Mouse (Mus musculus): ENCODE measurements around the gene Adck1. TPM values are rescaled to one million over a fixed set of nuclear protein-coding genes. Genes with fewer than 3 reads are reported as not detected.

The Adck1 gene
- total and polyA plus RNA-seq, 3 experiments, result 30.6 to 34.3 TPM; not detected in 1

DNA sequence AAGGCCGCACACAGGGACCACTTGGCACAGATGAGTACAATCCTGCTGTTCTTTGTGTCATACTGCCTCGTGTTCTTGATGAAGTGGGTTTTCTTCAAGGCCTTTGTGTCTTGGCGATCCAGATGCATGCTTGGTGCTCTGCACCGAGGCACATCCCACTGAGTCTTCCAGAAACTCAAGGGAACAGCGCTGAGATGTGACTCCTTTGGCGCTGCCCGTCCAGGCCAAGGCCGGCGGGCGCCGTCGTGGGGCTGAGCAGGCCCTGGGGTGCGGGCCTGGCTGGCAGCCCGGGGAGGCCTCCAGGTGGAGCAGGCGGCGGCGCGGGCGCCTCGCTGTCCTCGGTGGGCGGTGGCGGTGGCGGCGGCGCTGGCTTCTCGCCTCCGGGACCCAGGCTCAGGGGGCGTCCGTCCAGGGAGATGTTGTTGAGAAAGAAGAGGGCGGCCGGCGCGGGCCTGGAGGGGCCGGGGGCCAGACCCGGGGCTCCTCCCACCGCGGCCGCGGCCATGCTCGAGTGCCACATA lies 6.1 kb upstream of the Adck1 start:
- Histone ChIP-seq H3K27ac (ENCODE audit: control insufficient read depth, low read depth, low read length) (no peak overlapping the region), H3K79me2 (ENCODE audit: control insufficient read depth, insufficient read depth, low read length, poor library complexity) (no peaks in the 10 kb centered on the region), H3K4me1 (ENCODE audit: control insufficient read depth in 1 of 2, insufficient read depth in 2 of 2, low read length in 2 of 2) (no peaks in the 10 kb centered on the region), H3K9ac (ENCODE audit: control insufficient read depth, low read depth, low read length, poor library complexity, severe bottlenecking) (no peak overlapping the region), H3K4me3 (ENCODE audit: control insufficient read depth in 1 of 2, insufficient read depth in 1 of 2, low read depth in 2 of 2, low read length in 2 of 2) (no peak overlapping the region), H3K9me3 (replicated peaks; ENCODE audit: insufficient read depth, low read length) (no peaks in the 10 kb centered on the region), H3K27me3 (ENCODE audit: control insufficient read depth in 1 of 2, insufficient read depth in 2 of 2, low read length in 2 of 2) (no peaks in the 10 kb centered on the region), H3K36me3 (ENCODE audit: control insufficient read depth in 1 of 2, insufficient read depth in 2 of 2, low read length in 2 of 2) (no peaks in the 10 kb centered on the region)
- TF ChIP-seq HCFC1 (IDR thresholded peaks at IDR 0.05; ENCODE audit: low read depth, low read length), result no peak
- no peak for TF ChIP-seq NRF1 (IDR thresholded peaks at IDR 0.05; ENCODE audit: insufficient read depth, low read depth, low read length, poor library complexity, severe bottlenecking)
- no peak for TF ChIP-seq POLR2A (IDR thresholded peaks at IDR 0.05; ENCODE audit: control insufficient read depth in 1 of 2, insufficient read depth in 1 of 2, low read depth in 1 of 2, low read length in 2 of 2, poor library complexity in 1 of 2)
- TF ChIP-seq JUND (IDR thresholded peaks at IDR 0.05; ENCODE audit: low read depth, low read length), result no peak
- no peak for TF ChIP-seq KAT2A (conservative IDR thresholded peaks at IDR 0.05; ENCODE audit: low read depth, low read length)
- no peak for TF ChIP-seq MAX (IDR thresholded peaks at IDR 0.05; ENCODE audit: low read length)
- TF ChIP-seq MAFK (IDR thresholded peaks at IDR 0.05; ENCODE audit: borderline replicate concordance, low read depth, low read length), result no peak
- no peak for TF ChIP-seq ZMIZ1 (IDR thresholded peaks at IDR 0.05; ENCODE audit: low read depth, low read length)
- no peak for TF ChIP-seq RCOR1 (IDR thresholded peaks at IDR 0.05; ENCODE audit: low read depth, low read length)
- no peak for TF ChIP-seq CHD2 (IDR thresholded peaks at IDR 0.05; ENCODE audit: low read length)
- TF ChIP-seq USF1 (IDR thresholded peaks at IDR 0.05; ENCODE audit: low read depth, low read length), result no peak
- no peak for TF ChIP-seq EP300 (IDR thresholded peaks at IDR 0.05; ENCODE audit: low read depth in 1 of 2, low read length in 2 of 2)
- TF ChIP-seq SIN3A (IDR thresholded peaks at IDR 0.05; ENCODE audit: low read length), result no peak
- no peak for TF ChIP-seq GATA1 (IDR thresholded peaks at IDR 0.05; ENCODE audit: low read depth, low read length)
- DNase-seq (ENCODE audit: low read depth, low spot score), result no peak

DNA sequence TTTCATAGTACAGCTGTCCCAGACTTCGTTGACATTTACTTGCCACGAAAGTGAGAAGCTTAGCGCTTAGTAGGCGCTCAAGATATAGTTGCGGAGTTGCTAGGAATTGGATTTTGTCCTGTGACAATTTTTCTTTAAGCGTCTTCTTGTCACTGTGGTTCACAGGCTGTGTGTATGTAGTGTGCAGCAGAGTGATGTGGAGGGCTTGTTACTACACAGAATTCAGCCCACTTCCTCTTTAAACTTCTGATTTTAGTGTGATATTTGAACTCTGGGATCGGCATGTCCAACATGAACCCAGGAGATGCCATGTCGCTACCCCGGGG lies 729 bp downstream of the Adck1 start:
- Histone ChIP-seq H3K4me1 (ENCODE audit: control insufficient read depth in 1 of 2, insufficient read depth in 2 of 2, low read length in 2 of 2) (peaks cover 0 to 5% of the 10 kb centered on the region in 2 experiments; a peak in 2 of 4 replicates), H3K79me2 (ENCODE audit: control insufficient read depth, insufficient read depth, low read length, poor library complexity) (peaks cover 9% of the 10 kb centered on the region), H3K9ac (ENCODE audit: control insufficient read depth, low read depth, low read length, poor library complexity, severe bottlenecking) (peak overlapping the region; percentile 95), H3K4me3 (ENCODE audit: control insufficient read depth in 1 of 2, insufficient read depth in 1 of 2, low read depth in 2 of 2, low read length in 2 of 2) (peak overlapping the region; percentile 98 to 99), H3K27ac (ENCODE audit: control insufficient read depth, low read depth, low read length) (peak overlapping the region; percentile 75), H3K9me3 (replicated peaks; ENCODE audit: insufficient read depth, low read length) (no peaks in the 10 kb centered on the region), H3K27me3 (ENCODE audit: control insufficient read depth in 1 of 2, insufficient read depth in 2 of 2, low read length in 2 of 2) (no peaks in the 10 kb centered on the region), H3K36me3 (ENCODE audit: control insufficient read depth in 1 of 2, insufficient read depth in 2 of 2, low read length in 2 of 2) (peaks cover 0 to 9% of the 10 kb centered on the region in 2 experiments; a peak in 2 of 4 replicates)
- DNase-seq (ENCODE audit: low read depth, low spot score), result peak; percentile 54
- no peak for TF ChIP-seq MAZ (IDR thresholded peaks at IDR 0.05; ENCODE audit: low read depth, low read length)
- no peak for TF ChIP-seq EP300 (IDR thresholded peaks at IDR 0.05; ENCODE audit: low read depth in 1 of 2, low read length in 2 of 2)
- no peak for TF ChIP-seq ZNF384 (IDR thresholded peaks at IDR 0.05; ENCODE audit: low read depth, low read length)
- TF ChIP-seq JUND (IDR thresholded peaks at IDR 0.05; ENCODE audit: low read depth, low read length), result no peak
- peak; percentile 83; the same call in 1 of the 2 replicates for TF ChIP-seq ZKSCAN1 (IDR thresholded peaks at IDR 0.05; ENCODE audit: low read depth, low read length)
